Mouse (Mus musculus): ENCODE results near the gene Noxo1.

DNA sequence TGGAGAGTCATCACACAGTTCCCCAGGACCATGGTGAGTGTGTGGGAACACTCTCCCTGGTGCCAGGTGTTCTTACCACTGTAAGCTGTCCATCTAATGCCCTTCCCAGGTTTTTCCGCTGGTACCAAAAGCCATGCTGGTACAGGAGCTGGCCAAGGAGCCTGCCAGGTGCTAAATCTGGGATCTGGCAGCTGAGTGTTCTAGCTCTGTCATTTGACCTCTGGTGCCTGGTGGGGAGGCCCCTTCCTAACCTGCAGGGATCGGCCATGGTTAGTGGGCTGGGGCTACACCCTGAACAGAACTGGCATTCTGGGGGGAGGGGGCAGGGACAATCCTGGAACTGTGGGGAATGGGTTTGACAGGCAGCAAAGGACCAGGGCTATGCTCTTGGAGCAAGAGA lies 31.6 kb downstream of the Noxo1 start, which contains the start of gene Rpl3l:
- TF ChIP-seq POLR2A (IDR thresholded peaks at IDR 0.05; ENCODE audit: extremely low read depth, insufficient read depth, low read length), result no peak
- no peak for TF ChIP-seq CTCF (IDR thresholded peaks at IDR 0.05; ENCODE audit: extremely low read depth, insufficient read depth, low read length)
